Mouse (Mus musculus): ENCODE data around the gene Gm47985.

- TF ChIP-seq EP300 (IDR thresholded peaks at IDR 0.05; ENCODE audit: low read depth) (no peak), CTCF (IDR thresholded peaks at IDR 0.05; ENCODE audit: low read depth) (no peak)
Observed at GRCm38 (mm10) chr1:151180167-151180566, 2.2 kb upstream of the Gm47985 start.
